Mouse (Mus musculus): ENCODE measurements around the gene Mas1. TPM values are rescaled to one million over a fixed set of nuclear protein-coding genes. Genes with fewer than 3 reads are reported as not detected.

Mas1 gene
- polyA plus RNA-seq, 1 experiment from 2014 or later, result 0.50 TPM

GRCm38 (mm10) chr17:12881216-12881615 is 13.3 kb upstream of the Mas1 start:
- ATAC-seq (replicated peaks; ENCODE audit: extremely low read depth, insufficient read depth, low FRiP score), result no peak
- Histone ChIP-seq H3K4me2 (ENCODE audit: low read depth, low read length) (no peak overlapping the region), H3K36me3 (ENCODE audit: control insufficient read depth, insufficient read depth) (no peaks in the 10 kb centered on the region), H3K4me1 (ENCODE audit: control insufficient read depth, insufficient read depth, low read length) (peaks cover 5% of the 10 kb centered on the region; the same call in 1 of the 2 replicates), H3K27ac (ENCODE audit: low read length) (no peak overlapping the region), H3K9me3 (replicated peaks; ENCODE audit: control insufficient read depth, low read length) (no peaks in the 10 kb centered on the region), H3K27me3 (ENCODE audit: control insufficient read depth, insufficient read depth, low read length) (no peaks in the 10 kb centered on the region), H3K4me3 (ENCODE audit: low read length) (no peak overlapping the region), H3K9ac (ENCODE audit: low read length) (no peak overlapping the region)
- WGBS, result 72% methylated on average over 1 of the region's 1 CpGs

- ATAC-seq (replicated peaks; ENCODE audit: extremely low read depth, insufficient read depth, low FRiP score), result peak; percentile 72
- Histone ChIP-seq H3K9ac (ENCODE audit: low read length) (peak overlapping the region; percentile 62), H3K4me3 (ENCODE audit: low read length) (peak overlapping the region; percentile 43), H3K9me3 (replicated peaks; ENCODE audit: control insufficient read depth, low read length) (no peaks in the 10 kb centered on the region), H3K27me3 (ENCODE audit: control insufficient read depth, insufficient read depth, low read length) (no peaks in the 10 kb centered on the region), H3K4me1 (ENCODE audit: control insufficient read depth, insufficient read depth, low read length) (peaks cover 5% of the 10 kb centered on the region; the same call in 1 of the 2 replicates), H3K27ac (ENCODE audit: low read length) (no peak overlapping the region), H3K4me2 (ENCODE audit: low read depth, low read length) (peak overlapping the region; percentile 75), H3K36me3 (ENCODE audit: control insufficient read depth, insufficient read depth) (no peaks in the 10 kb centered on the region)
- 4% methylated on average over 14 of the region's 14 CpGs for WGBS
Observed at GRCm38 (mm10) chr17:12880178-12880577, 12.2 kb upstream of the Mas1 start.

- WGBS, result 74% methylated on average over 5 of the region's 5 CpGs
- no peak within 1 kb of the TSS for H3K4me2 ChIP-seq (ENCODE audit: low read depth, low read length)
- H3K4me3 ChIP-seq (ENCODE audit: low read length), result no peak within 1 kb of the TSS
- peaks cover 5% of the 10 kb centered on the region; the same call in 1 of the 2 replicates for H3K4me1 ChIP-seq (ENCODE audit: control insufficient read depth, insufficient read depth, low read length)
- H3K9ac ChIP-seq (ENCODE audit: low read length), result no peak within 1 kb of the TSS
- no peaks in the 10 kb centered on the region for H3K27me3 ChIP-seq (ENCODE audit: control insufficient read depth, insufficient read depth, low read length)
- no peaks in the 10 kb centered on the region for H3K36me3 ChIP-seq (ENCODE audit: control insufficient read depth, insufficient read depth)
- no peak within 1 kb of the TSS for H3K27ac ChIP-seq (ENCODE audit: low read length)
- no peaks in the 10 kb centered on the region for H3K9me3 ChIP-seq (replicated peaks; ENCODE audit: control insufficient read depth, low read length)
- no peak for ATAC-seq (replicated peaks; ENCODE audit: extremely low read depth, insufficient read depth, low FRiP score)
Observed at GRCm38 (mm10) chr17:12875734-12876133, 7.8 kb upstream of the Mas1 start, which contains the start of gene Mrgprh. Mrgprh (plus strand) TSS chr17:12876034.

GRCm38 (mm10) chr17:12872275-12873028 is 4.5 kb upstream of the Mas1 start:
- no peak overlapping the region for H3K9ac ChIP-seq (ENCODE audit: low read length)
- H3K4me1 ChIP-seq (ENCODE audit: control insufficient read depth, insufficient read depth, low read length), result peaks cover 12% of the 10 kb centered on the region
- H3K9me3 ChIP-seq (replicated peaks; ENCODE audit: control insufficient read depth, low read length), result no peaks in the 10 kb centered on the region
- ATAC-seq (replicated peaks; ENCODE audit: extremely low read depth, insufficient read depth, low FRiP score), result no peak
- WGBS, result 73% methylated on average over 16 of the region's 16 CpGs
- H3K36me3 ChIP-seq (ENCODE audit: control insufficient read depth, insufficient read depth), result no peaks in the 10 kb centered on the region
- no peaks in the 10 kb centered on the region for H3K27me3 ChIP-seq (ENCODE audit: control insufficient read depth, insufficient read depth, low read length)
- no peak overlapping the region for H3K4me3 ChIP-seq (ENCODE audit: low read length)
- no peak overlapping the region for H3K27ac ChIP-seq (ENCODE audit: low read length)
- no peak overlapping the region for H3K4me2 ChIP-seq (ENCODE audit: low read depth, low read length)

- Histone ChIP-seq H3K36me3 (ENCODE audit: control insufficient read depth, insufficient read depth) (no peaks in the 10 kb centered on the region), H3K9ac (ENCODE audit: low read length) (no peak overlapping the region), H3K4me3 (ENCODE audit: low read length) (no peak overlapping the region), H3K27ac (ENCODE audit: low read length) (peak overlapping the region; percentile 29), H3K4me2 (ENCODE audit: low read depth, low read length) (no peak overlapping the region), H3K9me3 (replicated peaks; ENCODE audit: control insufficient read depth, low read length) (no peaks in the 10 kb centered on the region), H3K27me3 (ENCODE audit: control insufficient read depth, insufficient read depth, low read length) (no peaks in the 10 kb centered on the region), H3K4me1 (ENCODE audit: control insufficient read depth, insufficient read depth, low read length) (peaks cover 20% of the 10 kb centered on the region)
- 5% methylated on average over 4 of the region's 4 CpGs for WGBS
- ATAC-seq (replicated peaks; ENCODE audit: extremely low read depth, insufficient read depth, low FRiP score), result no peak
Observed at GRCm38 (mm10) chr17:12868640-12869039, 697 bp upstream of the Mas1 start.

- H3K4me2 ChIP-seq (ENCODE audit: low read depth, low read length), result peak overlapping the region; percentile 33
- 48% methylated on average over 10 of the region's 10 CpGs for WGBS
Observed at GRCm38 (mm10) chr17:12866853-12867252, 1.1 kb downstream of the Mas1 start.

GRCm38 (mm10) chr17:12865407-12865806 is 2.5 kb downstream of the Mas1 start:
- 54% methylated on average over 3 of the region's 3 CpGs for WGBS
- Histone ChIP-seq H3K9ac (ENCODE audit: low read length) (no peak overlapping the region), H3K9me3 (replicated peaks; ENCODE audit: control insufficient read depth, low read length) (no peaks in the 10 kb centered on the region), H3K27me3 (ENCODE audit: control insufficient read depth, insufficient read depth, low read length) (no peaks in the 10 kb centered on the region), H3K36me3 (ENCODE audit: control insufficient read depth, insufficient read depth) (no peaks in the 10 kb centered on the region), H3K4me1 (ENCODE audit: control insufficient read depth, insufficient read depth, low read length) (peaks cover 20% of the 10 kb centered on the region), H3K27ac (ENCODE audit: low read length) (no peak overlapping the region), H3K4me2 (ENCODE audit: low read depth, low read length) (no peak overlapping the region), H3K4me3 (ENCODE audit: low read length) (no peak overlapping the region)
- ATAC-seq (replicated peaks; ENCODE audit: extremely low read depth, insufficient read depth, low FRiP score), result no peak

More at GRCm38 (mm10) chr17:12866853-12867252, 1.1 kb downstream of the Mas1 start:
- Histone ChIP-seq H3K27me3 (ENCODE audit: control insufficient read depth, insufficient read depth, low read length) (no peaks in the 10 kb centered on the region), H3K9me3 (replicated peaks; ENCODE audit: control insufficient read depth, low read length) (no peaks in the 10 kb centered on the region), H3K27ac (ENCODE audit: low read length) (peak overlapping the region; percentile 69), H3K4me3 (ENCODE audit: low read length) (no peak overlapping the region), H3K36me3 (ENCODE audit: control insufficient read depth, insufficient read depth) (no peaks in the 10 kb centered on the region), H3K4me1 (ENCODE audit: control insufficient read depth, insufficient read depth, low read length) (peaks cover 20% of the 10 kb centered on the region), H3K9ac (ENCODE audit: low read length) (no peak overlapping the region)
- no peak; the same call in 1 of the 2 replicates for ATAC-seq (replicated peaks; ENCODE audit: extremely low read depth, insufficient read depth, low FRiP score)

GRCm38 (mm10) chr17:12864111-12864510 is 3.8 kb downstream of the Mas1 start:
- Histone ChIP-seq H3K27me3 (ENCODE audit: control insufficient read depth, insufficient read depth, low read length) (no peaks in the 10 kb centered on the region), H3K36me3 (ENCODE audit: control insufficient read depth, insufficient read depth) (no peaks in the 10 kb centered on the region), H3K4me2 (ENCODE audit: low read depth, low read length) (no peak overlapping the region), H3K4me1 (ENCODE audit: control insufficient read depth, insufficient read depth, low read length) (peaks cover 20% of the 10 kb centered on the region), H3K9ac (ENCODE audit: low read length) (no peak overlapping the region), H3K27ac (ENCODE audit: low read length) (no peak overlapping the region), H3K9me3 (replicated peaks; ENCODE audit: control insufficient read depth, low read length) (no peaks in the 10 kb centered on the region), H3K4me3 (ENCODE audit: low read length) (no peak overlapping the region)
- no peak for ATAC-seq (replicated peaks; ENCODE audit: extremely low read depth, insufficient read depth, low FRiP score)

- H3K4me2 ChIP-seq (ENCODE audit: low read depth, low read length), result no peak overlapping the region
- H3K27ac ChIP-seq (ENCODE audit: low read length), result no peak overlapping the region
- H3K27me3 ChIP-seq (ENCODE audit: control insufficient read depth, insufficient read depth, low read length), result no peaks in the 10 kb centered on the region
- no peak for ATAC-seq (replicated peaks; ENCODE audit: extremely low read depth, insufficient read depth, low FRiP score)
- H3K4me3 ChIP-seq (ENCODE audit: low read length), result no peak overlapping the region
- H3K9me3 ChIP-seq (replicated peaks; ENCODE audit: control insufficient read depth, low read length), result no peaks in the 10 kb centered on the region
- 71% methylated on average over 8 of the region's 8 CpGs for WGBS
- H3K9ac ChIP-seq (ENCODE audit: low read length), result no peak overlapping the region
- H3K4me1 ChIP-seq (ENCODE audit: control insufficient read depth, insufficient read depth, low read length), result no peaks in the 10 kb centered on the region
- no peaks in the 10 kb centered on the region for H3K36me3 ChIP-seq (ENCODE audit: control insufficient read depth, insufficient read depth)
Observed at GRCm38 (mm10) chr17:12859006-12859520, 8.9 kb downstream of the Mas1 start.

Data from heart, embryonic 16.5 days (tissue).